Mouse (Mus musculus): ENCODE measurements around the gene Vps4a. TPM values are rescaled to one million over a fixed set of nuclear protein-coding genes. Genes with fewer than 3 reads are reported as not detected.

Vps4a gene
- polyA plus RNA-seq, 1 experiment from 2014 or later, result 70.0 TPM

DNA sequence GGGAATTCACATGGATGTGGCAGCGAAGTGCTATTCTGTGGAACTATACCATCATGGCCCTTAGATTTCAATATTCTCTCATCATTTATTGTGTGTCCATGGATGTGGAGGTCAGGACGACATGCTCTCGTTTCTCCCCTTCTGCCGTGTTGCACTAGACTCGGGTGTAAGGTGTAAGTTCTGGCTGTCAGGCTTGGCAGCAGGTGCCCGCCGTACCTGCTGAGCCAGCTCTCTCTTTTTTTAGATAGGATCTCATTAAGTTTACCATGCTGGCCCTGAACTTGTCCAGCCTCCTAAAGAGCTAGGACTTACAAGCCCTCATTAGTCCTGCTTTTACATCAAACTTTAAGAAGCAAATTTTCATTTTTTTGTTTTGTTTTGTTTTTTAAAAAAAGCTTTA, 59.5 kb downstream of the Vps4a start:
- no peaks in the 10 kb centered on the region for H3K27me3 ChIP-seq
- peaks cover 84% of the 10 kb centered on the region for H3K36me3 ChIP-seq
- H3K27ac ChIP-seq, result no peak overlapping the region
- peaks cover 17% of the 10 kb centered on the region for H3K4me1 ChIP-seq
- no peak overlapping the region for H3K4me2 ChIP-seq
- no peak overlapping the region for H3K9ac ChIP-seq
- no peak for ATAC-seq (replicated peaks; ENCODE audit: low FRiP score)
- WGBS, result 92% methylated on average over 7 of the region's 7 CpGs
- no peak overlapping the region for H3K4me3 ChIP-seq (replicated peaks)
- H3K9me3 ChIP-seq (replicated peaks), result no peaks in the 10 kb centered on the region

Other genes starting within 250 kb of the Vps4a start
- 1.2 and 1.5 TPM in 2 replicates for gene Has3, start 161.0 kb upstream of the Vps4a start, polyA plus RNA-seq (2015; fragmentation: Nextera tagmentation; extraction: Ambion mirVana)
- gene Utp4, start 137.6 kb upstream of the Vps4a start, polyA plus RNA-seq (2015; fragmentation: Nextera tagmentation; extraction: Ambion mirVana), result 85.8 and 86.4 TPM in 2 replicates
- 15.6 and 16.4 TPM in 2 replicates for gene Sntb2, start 95.5 kb upstream of the Vps4a start, polyA plus RNA-seq (2015; fragmentation: Nextera tagmentation; extraction: Ambion mirVana)
- 57.8 and 60.5 TPM in 2 replicates for gene Pdf, start 17.4 kb downstream of the Vps4a start, polyA plus RNA-seq (2015; fragmentation: Nextera tagmentation; extraction: Ambion mirVana)
- 38.2 and 40.1 TPM in 2 replicates for gene Cog8, start 25.5 kb downstream of the Vps4a start, polyA plus RNA-seq (2015; fragmentation: Nextera tagmentation; extraction: Ambion mirVana)
- gene Nip7, start 25.7 kb downstream of the Vps4a start, polyA plus RNA-seq (2015; fragmentation: Nextera tagmentation; extraction: Ambion mirVana), result 92.7 and 97.7 TPM in 2 replicates
- gene Tmed6, start 34.4 kb downstream of the Vps4a start, polyA plus RNA-seq (2015; fragmentation: Nextera tagmentation; extraction: Ambion mirVana), result 23.2 and 23.8 TPM in 2 replicates
- gene Terf2, start 65.3 kb downstream of the Vps4a start, polyA plus RNA-seq (2015; fragmentation: Nextera tagmentation; extraction: Ambion mirVana), result 17.5 and 18.2 TPM in 2 replicates
- 131 and 133 TPM in 2 replicates for gene Cyb5b, start 119.4 kb downstream of the Vps4a start, polyA plus RNA-seq (2015; fragmentation: Nextera tagmentation; extraction: Ambion mirVana)